Mouse (Mus musculus) midbrain, embryonic 15.5 days (tissue): ENCODE data around the gene Shroom3. TPM values are rescaled to one million over a fixed set of nuclear protein-coding genes. Genes with fewer than 3 reads are reported as not detected.

Experiments used
- ATAC-seq: fragments of 200-750 bp; cut with Nextera tagmentation; replicated peaks from 2 replicates; pipeline ENCODE4 v1.8.0; 2017; ENCODE audit warnings: moderate TSS enrichment
- H3K27ac ChIP-seq: fragments of 300-500 bp; sonication (generic); 2 replicates; pipeline ENCODE4 v1.5.1; 2015; ENCODE audit warnings: mild to moderate bottlenecking, inconsistent platforms
- H3K27me3 ChIP-seq: fragments of 300-500 bp; sonication (generic); replicated peaks from 2 replicates; pipeline ENCODE4 v1.6.1; 2015; ENCODE audit warnings: inconsistent platforms
- H3K36me3 ChIP-seq: fragments of 300-500 bp; sonication (generic); replicated peaks from 2 replicates; pipeline ENCODE4 v1.6.1; 2015; ENCODE audit warnings: inconsistent platforms
- H3K4me1 ChIP-seq: fragments of 300-500 bp; sonication (generic); 2 replicates; pipeline ENCODE4 v1.6.1; 2015; ENCODE audit warnings: inconsistent platforms
- H3K4me2 ChIP-seq: fragments of 300-500 bp; sonication (generic); 2 replicates; pipeline ENCODE4 v1.6.1; 2015; ENCODE audit warnings: inconsistent platforms, mild to moderate bottlenecking, moderate library complexity
- H3K4me3 ChIP-seq: fragments of 300-500 bp; sonication (generic); 2 replicates; pipeline ENCODE4 v1.5.1; 2015; ENCODE audit warnings: mild to moderate bottlenecking, inconsistent platforms
- H3K9ac ChIP-seq: fragments of 300-500 bp; sonication (generic); 2 replicates; pipeline ENCODE4 v1.6.1; 2015; ENCODE audit warnings: mild to moderate bottlenecking, inconsistent platforms
- H3K9me3 ChIP-seq: fragments of 300-500 bp; sonication (generic); 2 replicates; pipeline ENCODE4 v1.6.1; 2016; ENCODE audit warnings: inconsistent platforms
- WGBS: fragments of 180-500 bp; shearing (Covaris S2); methylation state at CpG from one replicate; pipeline ENCODE4 v1.1.7; 2015; ENCODE audit warnings: mixed read lengths; 5-methylcytosine and 5-hydroxymethylcytosine counted together
- polyA plus RNA-seq: library from polyadenylated mRNA; unstranded; fragments of >200 nt; fragmentation: Nextera tagmentation; extraction: Ambion mirVana; gene quantifications from 2 replicates; pipeline ENCODE4 v1.2.1, GENCODE M21; 2015

The Shroom3 gene
- polyA plus RNA-seq, 1 experiment from 2014 or later, result 1.9 TPM

GRCm38 (mm10) chr5:92959708-92960107 is 276.5 kb downstream of the Shroom3 start:
- Histone ChIP-seq H3K27ac (no peak overlapping the region), H3K9ac (no peak overlapping the region), H3K4me3 (no peak overlapping the region), H3K4me1 (0 out of 2 replicates have a peak, but pooled peaks cover 3% of the 10 kb centered on the region), H3K27me3 (no peaks in the 10 kb centered on the region), H3K36me3 (0 out of 2 replicates have a peak, but pooled peaks cover 3% of the 10 kb centered on the region), H3K9me3 (no peaks in the 10 kb centered on the region), H3K4me2 (no peak overlapping the region)
- no peak for ATAC-seq
- WGBS, result 80% methylated on average over 9 of the region's 9 CpGs

GRCm38 (mm10) chr5:92961353-92961752 is 278.1 kb downstream of the Shroom3 start:
- WGBS, result 74% methylated on average over 11 of the region's 11 CpGs

GRCm38 (mm10) chr5:92961770-92962231 is 278.6 kb downstream of the Shroom3 start:
- no peak for ATAC-seq
- Histone ChIP-seq H3K9me3 (no peaks in the 10 kb centered on the region), H3K27me3 (no peaks in the 10 kb centered on the region), H3K4me1 (0 out of 2 replicates have a peak, but pooled peaks cover 3% of the 10 kb centered on the region), H3K36me3 (0 out of 2 replicates have a peak, but pooled peaks cover 3% of the 10 kb centered on the region), H3K4me3 (no peak overlapping the region), H3K27ac (no peak overlapping the region), H3K9ac (no peak overlapping the region), H3K4me2 (no peak overlapping the region)
- WGBS, result 73% methylated on average over 7 of the region's 7 CpGs

More at GRCm38 (mm10) chr5:92961353-92961752, 278.1 kb downstream of the Shroom3 start:
- Histone ChIP-seq H3K4me3 (no peak overlapping the region), H3K4me1 (0 out of 2 replicates have a peak, but pooled peaks cover 3% of the 10 kb centered on the region), H3K27me3 (no peaks in the 10 kb centered on the region), H3K9me3 (no peaks in the 10 kb centered on the region), H3K36me3 (0 out of 2 replicates have a peak, but pooled peaks cover 3% of the 10 kb centered on the region), H3K9ac (no peak overlapping the region), H3K27ac (no peak overlapping the region), H3K4me2 (no peak overlapping the region)
- ATAC-seq, result no peak

- Histone ChIP-seq H3K9ac (no peak overlapping the region), H3K27ac (no peak overlapping the region), H3K4me1 (0 out of 2 replicates have a peak, but pooled peaks cover 3% of the 10 kb centered on the region), H3K36me3 (0 out of 2 replicates have a peak, but pooled peaks cover 3% of the 10 kb centered on the region), H3K9me3 (no peaks in the 10 kb centered on the region), H3K4me3 (no peak overlapping the region), H3K4me2 (no peak overlapping the region), H3K27me3 (no peaks in the 10 kb centered on the region)
- no peak for ATAC-seq
- WGBS, result 81% methylated on average over 13 of the region's 13 CpGs
Measured at GRCm38 (mm10) chr5:92964691-92965090, 281.5 kb downstream of the Shroom3 start.

- Histone ChIP-seq H3K9ac (no peak overlapping the region), H3K4me3 (no peak overlapping the region), H3K27ac (no peak overlapping the region), H3K36me3 (0 out of 2 replicates have a peak, but pooled peaks cover 3% of the 10 kb centered on the region), H3K4me1 (no peaks in the 10 kb centered on the region), H3K27me3 (no peaks in the 10 kb centered on the region), H3K4me2 (no peak overlapping the region), H3K9me3 (no peaks in the 10 kb centered on the region)
- WGBS, result 85% methylated on average over 9 of the region's 9 CpGs
- no peak for ATAC-seq
Measured at GRCm38 (mm10) chr5:92967143-92967542, 283.9 kb downstream of the Shroom3 start.

GRCm38 (mm10) chr5:92967906-92968305 is 284.7 kb downstream of the Shroom3 start:
- Histone ChIP-seq H3K4me1 (no peaks in the 10 kb centered on the region), H3K9ac (no peak overlapping the region), H3K36me3 (0 out of 2 replicates have a peak, but pooled peaks cover 3% of the 10 kb centered on the region), H3K27ac (no peak overlapping the region), H3K4me3 (no peak overlapping the region), H3K27me3 (no peaks in the 10 kb centered on the region), H3K9me3 (no peaks in the 10 kb centered on the region), H3K4me2 (no peak overlapping the region)
- ATAC-seq, result no peak
- 91% methylated on average over 3 of the region's 3 CpGs for WGBS

- Histone ChIP-seq H3K9me3 (no peaks in the 10 kb centered on the region), H3K27me3 (no peaks in the 10 kb centered on the region), H3K4me1 (no peaks in the 10 kb centered on the region), H3K4me3 (no peak overlapping the region), H3K9ac (no peak overlapping the region), H3K27ac (no peak overlapping the region), H3K4me2 (no peak overlapping the region), H3K36me3 (0 out of 2 replicates have a peak, but pooled peaks cover under 1% of the 10 kb centered on the region)
- no peak for ATAC-seq
- WGBS, result 85% methylated on average over 8 of the region's 8 CpGs
Measured at GRCm38 (mm10) chr5:92969443-92969842, 286.2 kb downstream of the Shroom3 start.

GRCm38 (mm10) chr5:92969926-92970325 is 286.7 kb downstream of the Shroom3 start:
- no peaks in the 10 kb centered on the region for H3K9me3 ChIP-seq
- H3K9ac ChIP-seq, result no peak overlapping the region
- WGBS, result 79% methylated on average over 2 of the region's 2 CpGs
- no peak overlapping the region for H3K4me2 ChIP-seq
- no peak overlapping the region for H3K4me3 ChIP-seq
- no peaks in the 10 kb centered on the region for H3K4me1 ChIP-seq
- no peak for ATAC-seq
- H3K27me3 ChIP-seq, result no peaks in the 10 kb centered on the region
- no peaks in the 10 kb centered on the region for H3K36me3 ChIP-seq
- no peak overlapping the region for H3K27ac ChIP-seq

- Histone ChIP-seq H3K27ac (no peak overlapping the region), H3K4me2 (no peak overlapping the region), H3K4me1 (no peaks in the 10 kb centered on the region), H3K9ac (no peak overlapping the region), H3K36me3 (no peaks in the 10 kb centered on the region), H3K9me3 (no peaks in the 10 kb centered on the region), H3K4me3 (no peak overlapping the region), H3K27me3 (no peaks in the 10 kb centered on the region)
- ATAC-seq, result no peak
- 33% methylated on average over 7 of the region's 7 CpGs for WGBS
Measured at GRCm38 (mm10) chr5:92970480-92970879, 287.2 kb downstream of the Shroom3 start.

- Histone ChIP-seq H3K9me3 (no peaks in the 10 kb centered on the region), H3K4me1 (no peaks in the 10 kb centered on the region), H3K9ac (no peak overlapping the region), H3K4me3 (no peak overlapping the region), H3K36me3 (no peaks in the 10 kb centered on the region), H3K4me2 (no peak overlapping the region), H3K27ac (no peak overlapping the region), H3K27me3 (no peaks in the 10 kb centered on the region)
- no peak for ATAC-seq
- 88% methylated on average over 6 of the region's 6 CpGs for WGBS
Measured at GRCm38 (mm10) chr5:92980393-92980792, 297.2 kb downstream of the Shroom3 start.

GRCm38 (mm10) chr5:92980862-92981261 is 297.6 kb downstream of the Shroom3 start:
- no peak for ATAC-seq
- Histone ChIP-seq H3K36me3 (no peaks in the 10 kb centered on the region), H3K27ac (no peak overlapping the region), H3K9ac (no peak overlapping the region), H3K27me3 (no peaks in the 10 kb centered on the region), H3K4me3 (no peak overlapping the region), H3K9me3 (no peaks in the 10 kb centered on the region), H3K4me1 (no peaks in the 10 kb centered on the region), H3K4me2 (no peak overlapping the region)
- WGBS, result 86% methylated on average over 2 of the region's 2 CpGs

GRCm38 (mm10) chr5:92982673-92983072 is 299.4 kb downstream of the Shroom3 start:
- no peaks in the 10 kb centered on the region for H3K4me1 ChIP-seq
- no peak for ATAC-seq
- H3K4me2 ChIP-seq, result no peak overlapping the region
- no peak overlapping the region for H3K27ac ChIP-seq
- H3K27me3 ChIP-seq, result no peaks in the 10 kb centered on the region
- H3K9ac ChIP-seq, result no peak overlapping the region
- H3K36me3 ChIP-seq, result no peaks in the 10 kb centered on the region
- no peaks in the 10 kb centered on the region for H3K9me3 ChIP-seq
- H3K4me3 ChIP-seq, result no peak overlapping the region

- Histone ChIP-seq H3K9ac (no peak overlapping the region), H3K27ac (no peak overlapping the region), H3K4me2 (no peak overlapping the region), H3K36me3 (no peaks in the 10 kb centered on the region), H3K9me3 (no peaks in the 10 kb centered on the region), H3K4me3 (no peak overlapping the region), H3K4me1 (peaks cover 5% of the 10 kb centered on the region; the same call in 1 of the 2 replicates), H3K27me3 (no peaks in the 10 kb centered on the region)
- WGBS, result 24% methylated on average over 2 of the region's 2 CpGs
- no peak for ATAC-seq
Measured at GRCm38 (mm10) chr5:92983942-92984341, 300.7 kb downstream of the Shroom3 start.
